Mouse (Mus musculus) kidney, embryonic 14.5 days (tissue): ENCODE results near the gene Fdxr. TPM values are rescaled to one million over a fixed set of nuclear protein-coding genes. Genes with fewer than 3 reads are reported as not detected.
A peak's percentile ranks its signal among the peaks of the same experiment; 100 is the strongest.

Experiments
- ATAC-seq: fragments of 200-750 bp; cut with Nextera tagmentation; 2 replicates; pipeline ENCODE4 v1.8.0; 2017; ENCODE audit warnings: moderate number of reproducible peaks, mild to moderate bottlenecking, moderate TSS enrichment, moderate library complexity; ENCODE audit not compliant: low FRiP score, low TSS enrichment
- H3K27ac ChIP-seq: fragments of 300-500 bp; sonication (generic); 2 replicates; pipeline ENCODE4 v1.5.1; 2014; ENCODE audit warnings: low read depth, mild to moderate bottlenecking, low read length, moderate library complexity, mixed read lengths
- H3K27me3 ChIP-seq: fragments of 300-500 bp; sonication (generic); 2 replicates; pipeline ENCODE4 v1.6.1; 2014; ENCODE audit warnings: mild to moderate bottlenecking, low read length; ENCODE audit not compliant: control insufficient read depth, insufficient read depth
- H3K36me3 ChIP-seq: fragments of 300-500 bp; sonication (generic); 2 replicates; pipeline ENCODE4 v1.6.1; 2014; ENCODE audit warnings: low read length, mixed read lengths; ENCODE audit not compliant: control insufficient read depth, insufficient read depth
- H3K4me1 ChIP-seq: fragments of 300-500 bp; sonication (generic); 2 replicates; pipeline ENCODE4 v1.6.1; 2014; ENCODE audit warnings: low read length, mixed read lengths; ENCODE audit not compliant: control insufficient read depth, insufficient read depth
- H3K4me2 ChIP-seq: fragments of 300-500 bp; sonication (generic); replicated peaks from 2 replicates; pipeline ENCODE4 v1.6.1; 2014; ENCODE audit warnings: low read depth, mild to moderate bottlenecking, low read length
- H3K4me3 ChIP-seq: fragments of 300-500 bp; sonication (generic); 2 replicates; pipeline ENCODE4 v1.5.1; 2014; ENCODE audit warnings: mild to moderate bottlenecking, low read length
- H3K9ac ChIP-seq: fragments of 300-500 bp; sonication (generic); 2 replicates; pipeline ENCODE4 v1.6.1; 2014; ENCODE audit warnings: low read depth, mild to moderate bottlenecking, low read length, moderate library complexity
- H3K9me3 ChIP-seq: fragments of 300-500 bp; sonication (generic); 2 replicates; pipeline ENCODE4 v1.6.1; 2016; ENCODE audit warnings: low read length; ENCODE audit not compliant: control insufficient read depth
- WGBS: fragments of 180-500 bp; shearing (Covaris S2); extraction: QIAGEN DNeasy Blood & Tissue Kit; methylation state at CpG from one replicate; pipeline ENCODE4 v1.1.7; 2014; 5-methylcytosine and 5-hydroxymethylcytosine counted together
- polyA plus RNA-seq: library from polyadenylated mRNA; unstranded; fragments of >200 nt; fragmentation: Nextera tagmentation; extraction: Ambion mirVana; gene quantifications from 2 replicates; pipeline ENCODE4 v1.2.1, GENCODE M21; 2014

Fdxr gene
- polyA plus RNA-seq, 1 experiment from 2014 or later: 13.1 TPM

GRCm38 (mm10) chr11:115306863-115307262 lies 30.0 kb upstream of the Fdxr start, which contains the start of gene Otop2:
TSS of gene Otop2 (plus strand) at chr11:115307163.
- no peak within 1 kb of the TSS for H3K4me2 ChIP-seq
- H3K36me3 ChIP-seq: no peaks in the 10 kb centered on the region
- no peak within 1 kb of the TSS for H3K27ac ChIP-seq
- H3K4me3 ChIP-seq: no peak within 1 kb of the TSS
- ATAC-seq: 0 out of 2 replicates have a peak, but pooled peaks have one; percentile 24
- no peaks in the 10 kb centered on the region for H3K9me3 ChIP-seq
- no peaks in the 10 kb centered on the region for H3K27me3 ChIP-seq
- no peak within 1 kb of the TSS for H3K9ac ChIP-seq
- 12% methylated on average over 8 of the region's 8 CpGs for WGBS
- 0 out of 2 replicates have a peak, but pooled peaks cover 7% of the 10 kb centered on the region for H3K4me1 ChIP-seq

GRCm38 (mm10) chr11:115303167-115303566 lies 26.3 kb upstream of the Fdxr start:
- whole genome bisulfite sequencing: 59% methylated on average over 8 of the region's 8 CpGs

GRCm38 (mm10) chr11:115301351-115301750 lies 24.5 kb upstream of the Fdxr start:
- H3K4me3 ChIP-seq: no peak overlapping the region
- H3K27ac ChIP-seq: no peak overlapping the region
- no peaks in the 10 kb centered on the region for H3K4me1 ChIP-seq
- H3K36me3 ChIP-seq: no peaks in the 10 kb centered on the region
- WGBS: 94% methylated on average over 2 of the region's 2 CpGs
- H3K27me3 ChIP-seq: peaks cover 18% of the 10 kb centered on the region
- no peak overlapping the region for H3K9ac ChIP-seq
- no peaks in the 10 kb centered on the region for H3K9me3 ChIP-seq
- H3K4me2 ChIP-seq: no peak overlapping the region
- no peak for ATAC-seq

More at GRCm38 (mm10) chr11:115303167-115303566, 26.3 kb upstream of the Fdxr start:
- H3K9ac ChIP-seq: no peak overlapping the region
- no peak for ATAC-seq
- H3K27me3 ChIP-seq: peaks cover 2% of the 10 kb centered on the region; the same call in 1 of the 2 replicates
- H3K4me1 ChIP-seq: 0 out of 2 replicates have a peak, but pooled peaks cover 7% of the 10 kb centered on the region
- no peak overlapping the region for H3K27ac ChIP-seq
- no peak overlapping the region for H3K4me3 ChIP-seq
- H3K4me2 ChIP-seq: no peak overlapping the region
- no peaks in the 10 kb centered on the region for H3K9me3 ChIP-seq
- H3K36me3 ChIP-seq: no peaks in the 10 kb centered on the region

- Histone ChIP-seq H3K9ac (no peak overlapping the region), H3K27ac (no peak overlapping the region), H3K36me3 (no peaks in the 10 kb centered on the region), H3K27me3 (peaks cover 18% of the 10 kb centered on the region), H3K9me3 (no peaks in the 10 kb centered on the region), H3K4me1 (no peaks in the 10 kb centered on the region), H3K4me2 (no peak overlapping the region), H3K4me3 (no peak overlapping the region)
- WGBS: 85% methylated on average over 4 of the region's 4 CpGs
- no peak for ATAC-seq
Observed at GRCm38 (mm10) chr11:115300745-115301144, 23.9 kb upstream of the Fdxr start.

- no peak overlapping the region for H3K27ac ChIP-seq
- H3K36me3 ChIP-seq: no peaks in the 10 kb centered on the region
- no peak for ATAC-seq
- no peak overlapping the region for H3K4me3 ChIP-seq
- H3K9ac ChIP-seq: no peak overlapping the region
- no peak overlapping the region for H3K4me2 ChIP-seq
- H3K27me3 ChIP-seq: peaks cover 18% of the 10 kb centered on the region
- 63% methylated on average over 8 of the region's 8 CpGs for WGBS
- H3K9me3 ChIP-seq: no peaks in the 10 kb centered on the region
- no peaks in the 10 kb centered on the region for H3K4me1 ChIP-seq
Observed at GRCm38 (mm10) chr11:115298160-115298559, 21.3 kb upstream of the Fdxr start.

GRCm38 (mm10) chr11:115297214-115297826 lies 20.5 kb upstream of the Fdxr start, which contains the start of gene Fads6:
TSS of gene Fads6 (minus strand) at chr11:115297663.
- Histone ChIP-seq H3K27ac (no peak within 1 kb of the TSS), H3K27me3 (peaks cover 18% of the 10 kb centered on the region)
- ATAC-seq: peak; percentile 83

GRCm38 (mm10) chr11:115296471-115297210 lies 19.8 kb upstream of the Fdxr start:
- H3K4me1 ChIP-seq: no peaks in the 10 kb centered on the region
- H3K27ac ChIP-seq: no peak overlapping the region
- 50% methylated on average over 21 of the region's 21 CpGs for WGBS
- H3K9me3 ChIP-seq: no peaks in the 10 kb centered on the region
- peak overlapping the region; percentile 87 for H3K4me2 ChIP-seq
- peaks cover 18% of the 10 kb centered on the region for H3K27me3 ChIP-seq
- H3K9ac ChIP-seq: 0 out of 2 replicates have a peak overlapping the region, but pooled peaks have one; percentile 55
- no peaks in the 10 kb centered on the region for H3K36me3 ChIP-seq
- H3K4me3 ChIP-seq: peak overlapping the region; percentile 44
- no peak for ATAC-seq

More at GRCm38 (mm10) chr11:115297214-115297826, 20.5 kb upstream of the Fdxr start, which contains the start of gene Fads6:
- Histone ChIP-seq H3K9ac (peak within 1 kb of the TSS; percentile 55), H3K4me1 (no peaks in the 10 kb centered on the region), H3K36me3 (no peaks in the 10 kb centered on the region), H3K4me3 (peak within 1 kb of the TSS; percentile 44), H3K4me2 (peak within 1 kb of the TSS; percentile 87), H3K9me3 (no peaks in the 10 kb centered on the region)
- WGBS: under 1% methylated on average over 43 of the region's 44 CpGs

GRCm38 (mm10) chr11:115295939-115296338 lies 19.1 kb upstream of the Fdxr start:
- H3K4me2 ChIP-seq: no peak overlapping the region
- H3K4me3 ChIP-seq: no peak overlapping the region
- no peaks in the 10 kb centered on the region for H3K4me1 ChIP-seq
- ATAC-seq: no peak
- no peak overlapping the region for H3K9ac ChIP-seq
- no peaks in the 10 kb centered on the region for H3K36me3 ChIP-seq
- peaks cover 18% of the 10 kb centered on the region for H3K27me3 ChIP-seq
- H3K27ac ChIP-seq: no peak overlapping the region
- no peaks in the 10 kb centered on the region for H3K9me3 ChIP-seq
- WGBS: 81% methylated on average over 11 of the region's 11 CpGs
